Mouse (Mus musculus): Measurements from ENCODE around the gene Gpr171. TPM values are rescaled to one million over a fixed set of nuclear protein-coding genes. Genes with fewer than 3 reads are reported as not detected.
"Not testable (repeated sequence)": the region's sequence is repeated elsewhere in the genome, so short reads cannot be mapped to it uniquely, and the experiment has no call there.

Gpr171 gene
- 0.57 and 0.91 TPM in 2 replicates for polyA plus RNA-seq (2014; fragmentation: Nextera tagmentation; extraction: Ambion mirVana)

GRCm38 (mm10) chr3:59101218-59101986, at the start of gene Gpr171:
Gene Gpr171 (minus strand): TSS chr3:59101821.
- H3K4me3 ChIP-seq (ENCODE audit: low read depth, low read length): no peak within 1 kb of the TSS
- no peak for ATAC-seq (ENCODE audit: insufficient number of reproducible peaks, low FRiP score, low TSS enrichment, low read depth)
- DNase-seq (ENCODE audit: low spot score): no peak
- WGBS: 69% methylated on average over 6 of the region's 6 CpGs
- H3K4me1 ChIP-seq (ENCODE audit: control insufficient read depth, insufficient read depth, low read length): no peaks in the 10 kb centered on the region
- H3K4me2 ChIP-seq (ENCODE audit: low read depth, severe bottlenecking): no peak within 1 kb of the TSS
- no peak within 1 kb of the TSS for H3K9ac ChIP-seq (ENCODE audit: low read length)
- H3K36me3 ChIP-seq (ENCODE audit: control insufficient read depth, insufficient read depth, low read length): no peaks in the 10 kb centered on the region
- H3K27me3 ChIP-seq (ENCODE audit: control insufficient read depth, insufficient read depth, low read length): no peaks in the 10 kb centered on the region
- H3K27ac ChIP-seq (replicated peaks; ENCODE audit: low read depth, low read length): no peak within 1 kb of the TSS
- H3K9me3 ChIP-seq (ENCODE audit: control insufficient read depth, low read length): no peaks in the 10 kb centered on the region

GRCm38 (mm10) chr3:59150624-59151023, 49.0 kb upstream of the Gpr171 start:
- H3K4me3 ChIP-seq (ENCODE audit: low read depth, low read length): no peak overlapping the region
- no peaks in the 10 kb centered on the region for H3K27me3 ChIP-seq (ENCODE audit: control insufficient read depth, insufficient read depth, low read length)
- WGBS: 95% methylated on average over 2 of the region's 2 CpGs
- H3K27ac ChIP-seq (replicated peaks; ENCODE audit: low read depth, low read length): no peak overlapping the region
- no peak overlapping the region for H3K9ac ChIP-seq (ENCODE audit: low read length)
- ATAC-seq (ENCODE audit: insufficient number of reproducible peaks, low FRiP score, low TSS enrichment, low read depth): no peak
- H3K4me2 ChIP-seq (ENCODE audit: low read depth, severe bottlenecking): no peak overlapping the region
- H3K4me1 ChIP-seq (ENCODE audit: control insufficient read depth, insufficient read depth, low read length): no peaks in the 10 kb centered on the region
- DNase-seq (ENCODE audit: low spot score): no peak
- H3K9me3 ChIP-seq (ENCODE audit: control insufficient read depth, low read length): no peaks in the 10 kb centered on the region
- H3K36me3 ChIP-seq (ENCODE audit: control insufficient read depth, insufficient read depth, low read length): no peaks in the 10 kb centered on the region

GRCm38 (mm10) chr3:59149646-59150045, 48.0 kb upstream of the Gpr171 start:
- no peak overlapping the region for H3K9ac ChIP-seq (ENCODE audit: low read length)
- no peak overlapping the region for H3K27ac ChIP-seq (replicated peaks; ENCODE audit: low read depth, low read length)
- ATAC-seq (ENCODE audit: insufficient number of reproducible peaks, low FRiP score, low TSS enrichment, low read depth) (no peak), DNase-seq (ENCODE audit: low spot score) (no peak)
- no peaks in the 10 kb centered on the region for H3K27me3 ChIP-seq (ENCODE audit: control insufficient read depth, insufficient read depth, low read length)
- H3K4me3 ChIP-seq (ENCODE audit: low read depth, low read length): no peak overlapping the region
- no peaks in the 10 kb centered on the region for H3K36me3 ChIP-seq (ENCODE audit: control insufficient read depth, insufficient read depth, low read length)
- no peak overlapping the region for H3K4me2 ChIP-seq (ENCODE audit: low read depth, severe bottlenecking)
- H3K4me1 ChIP-seq (ENCODE audit: control insufficient read depth, insufficient read depth, low read length): no peaks in the 10 kb centered on the region
- H3K9me3 ChIP-seq (ENCODE audit: control insufficient read depth, low read length): no peaks in the 10 kb centered on the region

- DNase-seq (ENCODE audit: low spot score) (no peak), ATAC-seq (ENCODE audit: insufficient number of reproducible peaks, low FRiP score, low TSS enrichment, low read depth) (no peak)
- no peaks in the 10 kb centered on the region for H3K36me3 ChIP-seq (ENCODE audit: control insufficient read depth, insufficient read depth, low read length)
- H3K9ac ChIP-seq (ENCODE audit: low read length): no peak overlapping the region
- no peak overlapping the region for H3K4me2 ChIP-seq (ENCODE audit: low read depth, severe bottlenecking)
- no peak overlapping the region for H3K27ac ChIP-seq (replicated peaks; ENCODE audit: low read depth, low read length)
- WGBS: 48% methylated on average over 5 of the region's 5 CpGs
- no peaks in the 10 kb centered on the region for H3K27me3 ChIP-seq (ENCODE audit: control insufficient read depth, insufficient read depth, low read length)
- H3K4me1 ChIP-seq (ENCODE audit: control insufficient read depth, insufficient read depth, low read length): no peaks in the 10 kb centered on the region
- H3K4me3 ChIP-seq (ENCODE audit: low read depth, low read length): no peak overlapping the region
- no peaks in the 10 kb centered on the region for H3K9me3 ChIP-seq (ENCODE audit: control insufficient read depth, low read length)
Observed at GRCm38 (mm10) chr3:59145194-59145593, 43.6 kb upstream of the Gpr171 start.

- H3K27ac ChIP-seq (replicated peaks; ENCODE audit: low read depth, low read length): no peak overlapping the region
- no peaks in the 10 kb centered on the region for H3K36me3 ChIP-seq (ENCODE audit: control insufficient read depth, insufficient read depth, low read length)
- WGBS: 71% methylated on average over 8 of the region's 8 CpGs
- DNase-seq (ENCODE audit: low spot score) (no peak), ATAC-seq (ENCODE audit: insufficient number of reproducible peaks, low FRiP score, low TSS enrichment, low read depth) (no peak)
- no peak overlapping the region for H3K4me3 ChIP-seq (ENCODE audit: low read depth, low read length)
- no peaks in the 10 kb centered on the region for H3K9me3 ChIP-seq (ENCODE audit: control insufficient read depth, low read length)
- H3K27me3 ChIP-seq (ENCODE audit: control insufficient read depth, insufficient read depth, low read length): no peaks in the 10 kb centered on the region
- no peak overlapping the region for H3K4me2 ChIP-seq (ENCODE audit: low read depth, severe bottlenecking)
- no peak overlapping the region for H3K9ac ChIP-seq (ENCODE audit: low read length)
- no peaks in the 10 kb centered on the region for H3K4me1 ChIP-seq (ENCODE audit: control insufficient read depth, insufficient read depth, low read length)
Observed at GRCm38 (mm10) chr3:59141507-59142305, 40.1 kb upstream of the Gpr171 start.

GRCm38 (mm10) chr3:59140941-59141340, 39.3 kb upstream of the Gpr171 start:
- not testable (repeated sequence) for H3K4me3 ChIP-seq (ENCODE audit: low read depth, low read length); H3K9me3 ChIP-seq (ENCODE audit: control insufficient read depth, low read length); H3K4me2 ChIP-seq (ENCODE audit: low read depth, severe bottlenecking); H3K4me1 ChIP-seq (ENCODE audit: control insufficient read depth, insufficient read depth, low read length); DNase-seq (ENCODE audit: low spot score); H3K36me3 ChIP-seq (ENCODE audit: control insufficient read depth, insufficient read depth, low read length); H3K27me3 ChIP-seq (ENCODE audit: control insufficient read depth, insufficient read depth, low read length); ATAC-seq (ENCODE audit: insufficient number of reproducible peaks, low FRiP score, low TSS enrichment, low read depth); H3K27ac ChIP-seq (replicated peaks; ENCODE audit: low read depth, low read length); H3K9ac ChIP-seq (ENCODE audit: low read length)
- WGBS: 91% methylated on average over 4 of the region's 4 CpGs

- Histone ChIP-seq H3K36me3 (ENCODE audit: control insufficient read depth, insufficient read depth, low read length) (no peaks in the 10 kb centered on the region), H3K4me1 (ENCODE audit: control insufficient read depth, insufficient read depth, low read length) (no peaks in the 10 kb centered on the region), H3K27ac (replicated peaks; ENCODE audit: low read depth, low read length) (no peak overlapping the region), H3K4me2 (ENCODE audit: low read depth, severe bottlenecking) (no peak overlapping the region), H3K4me3 (ENCODE audit: low read depth, low read length) (no peak overlapping the region), H3K27me3 (ENCODE audit: control insufficient read depth, insufficient read depth, low read length) (no peaks in the 10 kb centered on the region), H3K9ac (ENCODE audit: low read length) (no peak overlapping the region), H3K9me3 (ENCODE audit: control insufficient read depth, low read length) (no peaks in the 10 kb centered on the region)
- WGBS: 70% methylated on average over 2 of the region's 2 CpGs
- DNase-seq (ENCODE audit: low spot score): no peak
- ATAC-seq (ENCODE audit: insufficient number of reproducible peaks, low FRiP score, low TSS enrichment, low read depth): no peak
Observed at GRCm38 (mm10) chr3:59140115-59140514, 38.5 kb upstream of the Gpr171 start.

GRCm38 (mm10) chr3:59139651-59140051, 38.0 kb upstream of the Gpr171 start:
- ATAC-seq (ENCODE audit: insufficient number of reproducible peaks, low FRiP score, low TSS enrichment, low read depth) (no peak), DNase-seq (ENCODE audit: low spot score) (no peak)
- Histone ChIP-seq H3K4me1 (ENCODE audit: control insufficient read depth, insufficient read depth, low read length) (no peaks in the 10 kb centered on the region), H3K27ac (replicated peaks; ENCODE audit: low read depth, low read length) (no peak overlapping the region), H3K4me2 (ENCODE audit: low read depth, severe bottlenecking) (no peak overlapping the region), H3K9ac (ENCODE audit: low read length) (no peak overlapping the region), H3K27me3 (ENCODE audit: control insufficient read depth, insufficient read depth, low read length) (no peaks in the 10 kb centered on the region), H3K36me3 (ENCODE audit: control insufficient read depth, insufficient read depth, low read length) (no peaks in the 10 kb centered on the region), H3K4me3 (ENCODE audit: low read depth, low read length) (no peak overlapping the region), H3K9me3 (ENCODE audit: control insufficient read depth, low read length) (no peaks in the 10 kb centered on the region)

Measured in limb, embryonic 11.5 days (tissue).